Mouse (Mus musculus) MEL (cell line): ENCODE measurements around the gene Ormdl2. TPM values are rescaled to one million over a fixed set of nuclear protein-coding genes. Genes with fewer than 3 reads are reported as not detected.

Source experiments
- DNase-seq: peaks from one replicate; pipeline ENCODE4 v3.0.0; 2011; ENCODE audit warnings: low read depth, low spot score
- H3K27ac ChIP-seq: 2 replicates; pipeline ENCODE4 v1.5.1; 2012; ENCODE audit warnings: low read depth, mild to moderate bottlenecking, control low read depth, low read length, moderate library complexity; ENCODE audit not compliant: control insufficient read depth
- H3K27me3 ChIP-seq, 2 experiments: fragments of 150-350 bp in 1 of 2; sonication (generic) in 1 of 2; 2 replicates each; pipeline ENCODE4 v1.6.1; 2012; ENCODE audit warnings: low read length in 2 of 2, mild to moderate bottlenecking in 2 of 2, improper control_type of control experiment in 1 of 2, moderate library complexity in 1 of 2; ENCODE audit not compliant: insufficient read depth in 2 of 2, control insufficient read depth in 1 of 2
- H3K36me3 ChIP-seq, 2 experiments: 2 replicates each; pipeline ENCODE4 v1.6.1; 2012 to 2014; ENCODE audit warnings: low read length in 2 of 2, improper control_type of control experiment in 1 of 2, inconsistent platforms in 1 of 2, mild to moderate bottlenecking in 1 of 2; ENCODE audit not compliant: insufficient read depth in 2 of 2, control insufficient read depth in 1 of 2
- H3K4me1 ChIP-seq, 2 experiments: fragments of 150-350 bp in 1 of 2; sonication (generic) in 1 of 2; 2 replicates each; pipeline ENCODE4 v1.6.1; 2012; ENCODE audit warnings: low read length in 2 of 2, improper control_type of control experiment in 1 of 2, mild to moderate bottlenecking in 1 of 2; ENCODE audit not compliant: insufficient read depth in 2 of 2, control insufficient read depth in 1 of 2
- H3K4me3 ChIP-seq, 2 experiments: fragments of 150-350 bp in 1 of 2; sonication (generic) in 1 of 2; 2 replicates each; pipeline ENCODE4 v1.5.1; 2012; ENCODE audit warnings: low read depth in 2 of 2, low read length in 2 of 2, mild to moderate bottlenecking in 2 of 2, moderate library complexity in 2 of 2, control low read depth in 1 of 2, improper control_type of control experiment in 1 of 2; ENCODE audit not compliant: control insufficient read depth in 1 of 2, insufficient read depth in 1 of 2
- H3K79me2 ChIP-seq: 2 replicates; pipeline ENCODE4 v1.6.1; 2012; ENCODE audit warnings: mild to moderate bottlenecking, low read length, moderate library complexity; ENCODE audit not compliant: control insufficient read depth, poor library complexity, insufficient read depth
- H3K9ac ChIP-seq: 2 replicates; pipeline ENCODE4 v1.6.1; 2012; ENCODE audit warnings: low read depth, mild to moderate bottlenecking, control low read depth, low read length, moderate library complexity; ENCODE audit not compliant: control insufficient read depth, poor library complexity, severe bottlenecking
- H3K9me3 ChIP-seq: fragments of 150-350 bp; sonication (generic); replicated peaks from 2 replicates; pipeline ENCODE4 v1.6.1; 2012; ENCODE audit warnings: mild to moderate bottlenecking, low read length, improper control_type of control experiment, moderate library complexity; ENCODE audit not compliant: insufficient read depth
- BHLHE40 ChIP-seq: IDR thresholded peaks from 2 replicates; pipeline ENCODE4 v1.6.1; 2012; ENCODE audit warnings: low read depth, mild to moderate bottlenecking, inconsistent platforms, low read length, improper control_type of control experiment, borderline replicate concordance
- CHD1 ChIP-seq: IDR thresholded peaks from 2 replicates; pipeline ENCODE4 v1.6.1; 2012; ENCODE audit warnings: low read depth, mild to moderate bottlenecking, inconsistent platforms, low read length, improper control_type of control experiment
- CHD2 ChIP-seq: IDR thresholded peaks from 2 replicates; pipeline ENCODE4 v1.6.1; 2011; ENCODE audit warnings: low read length, improper control_type of control experiment
- CTCF ChIP-seq, 3 experiments: IDR thresholded peaks in 2 of 3; conservative IDR thresholded peaks in 1 of 3; 2 replicates each; pipeline ENCODE4 v1.5.1; 2011 to 2012; ENCODE audit warnings: low read length in 3 of 3, low read depth in 2 of 3, mild to moderate bottlenecking in 2 of 3, improper control_type of control experiment in 1 of 3, inconsistent platforms in 1 of 3, mixed read lengths in 1 of 3, moderate library complexity in 1 of 3; ENCODE audit not compliant: control insufficient read depth in 1 of 3, insufficient read depth in 1 of 3, poor library complexity in 1 of 3, severe bottlenecking in 1 of 3
- ELF1 ChIP-seq: IDR thresholded peaks from 2 replicates; pipeline ENCODE4 v1.6.1; 2014; ENCODE audit warnings: low read depth, mild to moderate bottlenecking, inconsistent platforms, low read length, improper control_type of control experiment, moderate library complexity
- EP300 ChIP-seq, 2 experiments: IDR thresholded peaks; 2 replicates each; pipeline ENCODE4 v1.6.1; 2011; ENCODE audit warnings: improper control_type of control experiment in 2 of 2, low read length in 2 of 2, low read depth in 1 of 2, mild to moderate bottlenecking in 1 of 2
- ETS1 ChIP-seq: IDR thresholded peaks from 2 replicates; pipeline ENCODE4 v1.6.1; 2012; ENCODE audit warnings: low read depth, mild to moderate bottlenecking, inconsistent platforms, low read length, improper control_type of control experiment, moderate library complexity
- GABPA ChIP-seq: IDR thresholded peaks from 2 replicates; pipeline ENCODE4 v1.6.1; 2012; ENCODE audit warnings: low read depth, mild to moderate bottlenecking, inconsistent platforms, low read length, improper control_type of control experiment, moderate library complexity
- HCFC1 ChIP-seq: IDR thresholded peaks from 2 replicates; pipeline ENCODE4 v1.6.1; 2012; ENCODE audit warnings: low read depth, mild to moderate bottlenecking, inconsistent platforms, low read length, improper control_type of control experiment, moderate library complexity
- JUND ChIP-seq: IDR thresholded peaks from 2 replicates; pipeline ENCODE4 v1.6.1; 2011; ENCODE audit warnings: low read depth, mild to moderate bottlenecking, improper control_type of control experiment, low read length
- KAT2A ChIP-seq: conservative IDR thresholded peaks from 2 replicates; pipeline ENCODE4 v1.6.1; 2012; ENCODE audit warnings: low read depth, low read length, improper control_type of control experiment, inconsistent platforms
- MAFK ChIP-seq: IDR thresholded peaks from 2 replicates; pipeline ENCODE4 v1.6.1; 2011; ENCODE audit warnings: low read depth, mild to moderate bottlenecking, low read length, improper control_type of control experiment, borderline replicate concordance
- MAZ ChIP-seq: IDR thresholded peaks from 2 replicates; pipeline ENCODE4 v1.6.1; 2012; ENCODE audit warnings: low read depth, mild to moderate bottlenecking, inconsistent platforms, low read length, improper control_type of control experiment
- MEF2A ChIP-seq: IDR thresholded peaks from 2 replicates; pipeline ENCODE4 v1.6.1; 2014; ENCODE audit warnings: low read depth, mild to moderate bottlenecking, inconsistent platforms, low read length, improper control_type of control experiment; ENCODE audit not compliant: poor library complexity, insufficient replicate concordance, severe bottlenecking; ENCODE audit errors: extremely low read depth
- MXI1 ChIP-seq: IDR thresholded peaks from 2 replicates; pipeline ENCODE4 v1.6.1; 2011; ENCODE audit warnings: mild to moderate bottlenecking, low read depth, low read length, improper control_type of control experiment
- MYC ChIP-seq: IDR thresholded peaks from 2 replicates; pipeline ENCODE4 v1.6.1; 2011; ENCODE audit warnings: low read depth, mild to moderate bottlenecking, low read length, improper control_type of control experiment, moderate library complexity
- NELFE ChIP-seq: IDR thresholded peaks from 2 replicates; pipeline ENCODE4 v1.6.1; 2011; ENCODE audit warnings: low read depth, low read length, improper control_type of control experiment
- NRF1 ChIP-seq: IDR thresholded peaks from 2 replicates; pipeline ENCODE4 v1.6.1; 2014; ENCODE audit warnings: low read depth, mild to moderate bottlenecking, inconsistent platforms, low read length, improper control_type of control experiment, moderate library complexity; ENCODE audit not compliant: poor library complexity, insufficient read depth, severe bottlenecking
- POLR2AphosphoS2 ChIP-seq: IDR thresholded peaks from 2 replicates; pipeline ENCODE4 v1.6.1; 2011; ENCODE audit warnings: low read length, improper control_type of control experiment
- POLR2AphosphoS5 ChIP-seq: IDR thresholded peaks from 2 replicates; pipeline ENCODE4 v1.6.1; 2012; ENCODE audit warnings: low read depth, borderline replicate concordance, mild to moderate bottlenecking, inconsistent platforms, low read length, moderate library complexity, mixed read lengths
- RAD21 ChIP-seq: IDR thresholded peaks from 2 replicates; pipeline ENCODE4 v1.6.1; 2011; ENCODE audit warnings: mild to moderate bottlenecking, low read depth, low read length, improper control_type of control experiment
- RCOR1 ChIP-seq: IDR thresholded peaks from 2 replicates; pipeline ENCODE4 v1.6.1; 2012; ENCODE audit warnings: low read depth, mild to moderate bottlenecking, inconsistent platforms, low read length, improper control_type of control experiment
- SIN3A ChIP-seq: IDR thresholded peaks from 2 replicates; pipeline ENCODE4 v1.6.1; 2012; ENCODE audit warnings: low read length, improper control_type of control experiment, inconsistent platforms
- SMC3 ChIP-seq: IDR thresholded peaks from 2 replicates; pipeline ENCODE4 v1.6.1; 2011; ENCODE audit warnings: low read depth, low read length, improper control_type of control experiment
- TAL1 ChIP-seq: IDR thresholded peaks from 2 replicates; pipeline ENCODE4 v1.6.1; 2012; ENCODE audit warnings: mild to moderate bottlenecking, inconsistent platforms, low read length, moderate library complexity, mixed read lengths
- TBP ChIP-seq: IDR thresholded peaks from 2 replicates; pipeline ENCODE4 v1.8.0; 2011; ENCODE audit warnings: low read depth, low read length, improper control_type of control experiment
- TCF12 ChIP-seq: IDR thresholded peaks from 2 replicates; pipeline ENCODE4 v1.6.1; 2014; ENCODE audit warnings: low read depth, mild to moderate bottlenecking, inconsistent platforms, low read length, improper control_type of control experiment, moderate library complexity
- UBTF ChIP-seq: IDR thresholded peaks from 2 replicates; pipeline ENCODE4 v1.6.1; 2012; ENCODE audit warnings: low read depth, mild to moderate bottlenecking, inconsistent platforms, low read length, improper control_type of control experiment, moderate library complexity, borderline replicate concordance; ENCODE audit not compliant: insufficient read depth
- USF1 ChIP-seq: IDR thresholded peaks from 2 replicates; pipeline ENCODE4 v1.6.1; 2014; ENCODE audit warnings: low read depth, mild to moderate bottlenecking, inconsistent platforms, low read length, improper control_type of control experiment, moderate library complexity
- USF2 ChIP-seq, 2 experiments: IDR thresholded peaks; 2 replicates each; pipeline ENCODE4 v1.6.1; 2011 to 2012; ENCODE audit warnings: improper control_type of control experiment in 2 of 2, low read length in 2 of 2, borderline replicate concordance in 1 of 2, inconsistent platforms in 1 of 2, low read depth in 1 of 2, mild to moderate bottlenecking in 1 of 2; ENCODE audit not compliant: insufficient read depth in 1 of 2
- ZC3H11A ChIP-seq: IDR thresholded peaks from 2 replicates; pipeline ENCODE4 v1.6.1; 2012; ENCODE audit warnings: low read depth, mild to moderate bottlenecking, inconsistent platforms, low read length, improper control_type of control experiment
- ZKSCAN1 ChIP-seq: IDR thresholded peaks from 2 replicates; pipeline ENCODE4 v1.6.1; 2012; ENCODE audit warnings: low read depth, mild to moderate bottlenecking, inconsistent platforms, low read length, improper control_type of control experiment, moderate library complexity
- ZMIZ1 ChIP-seq: IDR thresholded peaks from 2 replicates; pipeline ENCODE4 v1.6.1; 2012; ENCODE audit warnings: low read depth, mild to moderate bottlenecking, inconsistent platforms, low read length, improper control_type of control experiment, moderate library complexity
- ZNF384 ChIP-seq: IDR thresholded peaks from 2 replicates; pipeline ENCODE4 v1.6.1; 2012; ENCODE audit warnings: low read depth, mild to moderate bottlenecking, inconsistent platforms, low read length, improper control_type of control experiment
- polyA plus RNA-seq, 2 experiments: library from polyadenylated mRNA; stranded (reverse) in 1 of 2; unstranded in 1 of 2; fragments of >175 nt in 1 of 2; fragments of >200 nt in 1 of 2; gene quantifications; 2 replicates each; pipeline versions ENCODE4 v1.2.1 to v1.2.4; 2012; ENCODE audit warnings: low replicate concordance in 2 of 2, low read depth in 1 of 2; ENCODE audit not compliant: insufficient read length in 2 of 2, insufficient read depth in 1 of 2, missing spikeins in 1 of 2
- total RNA-seq: library from RNA; depleted of rRNA; stranded (reverse); fragments of 300-350 nt; gene quantifications from 2 replicates; pipeline ENCODE4 v1.2.3, GENCODE M21; 2012

The Ormdl2 gene
- total and polyA plus RNA-seq, 3 experiments, result 100 to 278 (median 114) TPM

DNA sequence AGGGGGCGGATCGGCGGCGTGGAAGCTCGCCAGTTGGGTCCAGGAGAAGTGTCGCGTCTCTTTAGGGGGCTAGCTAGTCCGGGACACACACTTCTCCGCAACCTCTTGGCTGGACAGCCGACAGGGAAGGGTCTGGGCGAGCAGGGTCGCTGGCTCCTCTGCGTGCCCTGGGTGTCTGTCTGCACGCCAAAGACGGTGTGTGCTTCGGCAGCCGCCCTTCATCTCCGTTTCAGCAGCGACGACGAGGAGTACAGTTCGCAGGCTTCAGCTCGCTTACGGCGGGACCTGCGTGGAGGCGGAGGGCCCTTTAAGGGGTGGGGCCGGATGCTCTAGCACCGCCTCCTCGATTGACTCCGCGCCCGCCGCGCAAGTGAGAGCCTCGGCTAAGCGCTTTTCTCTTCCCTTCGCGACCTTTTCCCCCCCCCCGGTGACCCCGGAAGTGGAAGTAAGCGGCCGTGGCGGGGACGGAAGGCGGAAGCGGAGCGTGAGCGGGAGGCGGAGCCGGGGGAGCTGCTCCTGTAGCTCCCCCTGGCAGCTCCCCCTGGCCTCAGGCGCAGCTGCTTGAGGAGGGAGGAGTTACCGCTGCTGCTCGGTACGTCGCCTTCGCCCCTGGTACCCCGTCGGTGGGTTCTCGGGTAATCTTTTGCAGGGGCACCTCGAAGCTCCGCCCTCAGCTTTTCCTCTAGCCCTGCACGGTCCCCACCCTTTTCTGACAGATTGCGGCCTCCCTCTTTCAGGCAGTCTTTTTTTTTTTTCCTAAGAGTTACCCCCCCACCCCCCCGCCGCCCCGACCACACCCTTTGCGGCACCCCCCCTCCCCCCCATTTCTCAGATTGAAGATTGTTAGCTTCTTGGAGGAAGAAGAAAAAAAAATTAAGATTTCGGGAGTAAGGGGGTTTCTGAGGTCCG is 16.1 kb downstream of the Ormdl2 start:
- Histone ChIP-seq H3K4me3 (peak overlapping the region; percentile 86 to 92), H3K36me3 (peaks cover 0 to 8% of the 10 kb centered on the region in 2 experiments; a peak in 2 of 4 replicates), H3K27me3 (no peaks in the 10 kb centered on the region), H3K79me2 (peaks cover 27% of the 10 kb centered on the region), H3K9me3 (no peaks in the 10 kb centered on the region), H3K4me1 (peaks cover 5 to 12% of the 10 kb centered on the region in 2 experiments; a peak in 3 of 4 replicates), H3K9ac (peak overlapping the region; percentile 90), H3K27ac (peak overlapping the region; percentile 87)
- peak; percentile 99 for DNase-seq
- TF ChIP-seq ELF1 (peak; percentile 100), MEF2A (no peak), CHD2 (peak; percentile 66), MAZ (peak; percentile 100), USF2 (IDR thresholded peaks at IDR 0.05; ENCODE audit: borderline replicate concordance in 1 of 2, insufficient read depth in 1 of 2, low read depth in 1 of 2, low read length in 2 of 2) (no peak), GABPA (no peak), ZMIZ1 (peak; percentile 75), JUND (no peak), ZKSCAN1 (no peak), NRF1 (peak; percentile 52), RAD21 (no peak), EP300 (IDR thresholded peaks at IDR 0.05; ENCODE audit: low read depth in 1 of 2, low read length in 2 of 2) (peak in 1 of 2 experiments; percentile 32; a peak in 1 of 4 replicates), BHLHE40 (no peak), RCOR1 (no peak), MXI1 (peak; percentile 45), SMC3 (no peak; the same call in 1 of the 2 replicates), MAFK (no peak), ZNF384 (peak; percentile 70), MYC (0 out of 2 replicates have a peak, but pooled peaks have one; percentile 30), KAT2A (no peak; the same call in 1 of the 2 replicates), TAL1 (no peak), SIN3A (peak; percentile 89), NELFE (peak; percentile 67), ZC3H11A (no peak), UBTF (no peak), ETS1 (peak; percentile 50; the same call in 1 of the 2 replicates), CHD1 (no peak), TBP (no peak), POLR2AphosphoS2 (no peak; the same call in 1 of the 2 replicates), TCF12 (0 out of 2 replicates have a peak, but pooled peaks have one; percentile 7), POLR2AphosphoS5 (no peak), CTCF (IDR thresholded peaks at IDR 0.05 in 2 of 3, conservative IDR thresholded peaks at IDR 0.05 in 1 of 3; ENCODE audit: control insufficient read depth in 1 of 3, insufficient read depth in 1 of 3, low read depth in 2 of 3, low read length in 3 of 3, poor library complexity in 1 of 3, severe bottlenecking in 1 of 3) (peak in 2 of 3 experiments; percentile 6 to 26; a peak in 2 of 6 replicates), USF1 (no peak), HCFC1 (peak; percentile 97)
